Mouse (Mus musculus) E14TG2a.4 (cell line): ENCODE results near the gene Sema5a.

Experiments used
- H3K27me3 ChIP-seq: 2 replicates; pipeline ENCODE4 v1.6.1; 2014; ENCODE audit warnings: low read length, control low read depth; ENCODE audit not compliant: insufficient read depth
- H3K36me3 ChIP-seq: 2 replicates; pipeline ENCODE4 v1.6.1; 2014; ENCODE audit warnings: low read length, control low read depth; ENCODE audit not compliant: insufficient read depth
- H3K4me1 ChIP-seq: replicated peaks from 2 replicates; pipeline ENCODE4 v1.6.1; 2014; ENCODE audit warnings: low read depth, low read length, control low read depth
- H3K4me3 ChIP-seq: replicated peaks from 2 replicates; pipeline ENCODE4 v1.5.1; 2014; ENCODE audit warnings: mild to moderate bottlenecking, low read length
- H3K9me3 ChIP-seq: 2 replicates; pipeline ENCODE4 v1.6.1; 2014; ENCODE audit warnings: low read length, control low read depth
- CTCF ChIP-seq: conservative IDR thresholded peaks from 2 replicates; pipeline ENCODE4 v1.5.1; 2014; ENCODE audit warnings: low read length
- NANOG ChIP-seq: IDR thresholded peaks from 2 replicates; pipeline ENCODE4 v1.6.1; 2014; ENCODE audit warnings: borderline replicate concordance, low read length, mixed read lengths
- POU5F1 ChIP-seq: IDR thresholded peaks from 2 replicates; pipeline ENCODE4 v1.6.1; 2014; ENCODE audit warnings: low read length, borderline replicate concordance

Sema5a gene

GRCm38 (mm10) chr15:32243824-32244223 is 786 bp upstream of the Sema5a start:
- TF ChIP-seq POU5F1, result no peak
- no peak for TF ChIP-seq NANOG
- no peak for TF ChIP-seq CTCF
- Histone ChIP-seq H3K4me1 (peaks cover 15% of the 10 kb centered on the region), H3K27me3 (peaks cover 40% of the 10 kb centered on the region), H3K4me3 (peak overlapping the region; percentile 80), H3K9me3 (no peaks in the 10 kb centered on the region), H3K36me3 (no peaks in the 10 kb centered on the region)

GRCm38 (mm10) chr15:32244956-32245836 is 586 bp downstream of the Sema5a start:
- Histone ChIP-seq H3K4me3 (peak overlapping the region; percentile 80), H3K27me3 (peaks cover 40% of the 10 kb centered on the region), H3K4me1 (peaks cover 15% of the 10 kb centered on the region), H3K36me3 (no peaks in the 10 kb centered on the region), H3K9me3 (no peaks in the 10 kb centered on the region)
- TF ChIP-seq POU5F1 (no peak), NANOG (no peak), CTCF (no peak)

GRCm38 (mm10) chr15:32245837-32246670 is 1.4 kb downstream of the Sema5a start:
- Histone ChIP-seq H3K4me1 (peaks cover 15% of the 10 kb centered on the region), H3K9me3 (no peaks in the 10 kb centered on the region), H3K36me3 (no peaks in the 10 kb centered on the region), H3K4me3 (peak overlapping the region; percentile 80), H3K27me3 (peaks cover 40% of the 10 kb centered on the region)
- TF ChIP-seq NANOG, result no peak
- no peak for TF ChIP-seq POU5F1
- TF ChIP-seq CTCF, result peak; percentile 62

GRCm38 (mm10) chr15:32247281-32247680 is 2.7 kb downstream of the Sema5a start:
- TF ChIP-seq POU5F1, result no peak
- no peak for TF ChIP-seq CTCF
- no peak for TF ChIP-seq NANOG
- Histone ChIP-seq H3K36me3 (no peaks in the 10 kb centered on the region), H3K27me3 (peaks cover 40% of the 10 kb centered on the region), H3K9me3 (no peaks in the 10 kb centered on the region), H3K4me1 (peaks cover 15% of the 10 kb centered on the region), H3K4me3 (no peak overlapping the region)

- Histone ChIP-seq H3K4me1 (no peaks in the 10 kb centered on the region), H3K36me3 (no peaks in the 10 kb centered on the region), H3K4me3 (no peak overlapping the region), H3K27me3 (no peaks in the 10 kb centered on the region), H3K9me3 (no peaks in the 10 kb centered on the region; the same call in 1 of the 2 replicates)
- no peak for TF ChIP-seq POU5F1
- TF ChIP-seq NANOG, result no peak
- TF ChIP-seq CTCF, result no peak
Observed at GRCm38 (mm10) chr15:32254806-32255205, 10.2 kb downstream of the Sema5a start.

GRCm38 (mm10) chr15:32257340-32257739 is 12.7 kb downstream of the Sema5a start:
- no peaks in the 10 kb centered on the region for H3K36me3 ChIP-seq
- no peak overlapping the region for H3K4me3 ChIP-seq
- H3K9me3 ChIP-seq, result no peaks in the 10 kb centered on the region; the same call in 1 of the 2 replicates
- H3K27me3 ChIP-seq, result no peaks in the 10 kb centered on the region
- no peaks in the 10 kb centered on the region for H3K4me1 ChIP-seq
- TF ChIP-seq CTCF (no peak), POU5F1 (no peak)

- Histone ChIP-seq H3K4me3 (no peak overlapping the region), H3K4me1 (no peaks in the 10 kb centered on the region), H3K27me3 (no peaks in the 10 kb centered on the region), H3K36me3 (no peaks in the 10 kb centered on the region), H3K9me3 (no peaks in the 10 kb centered on the region; the same call in 1 of the 2 replicates)
- TF ChIP-seq POU5F1 (no peak), NANOG (no peak), CTCF (no peak)
Observed at GRCm38 (mm10) chr15:32257886-32258319, 13.3 kb downstream of the Sema5a start.
